8 mouse cellular contexts compared by ENCODE assay signal in genomic region chr2:91196577-91197001, GRCm38 (mm10). TPM values are rescaled to one million over a fixed set of nuclear protein-coding genes. Genes with fewer than 3 reads are reported as not detected.
DNase-seq lines count a peak whose midpoint lies in the region; ATAC-seq lines count a peak whose summit lies in the region.

No protein-coding gene starts in this region.

- peak; percentile 24 to 49 for DNase-seq in adrenal gland, adult (ENCODE audit: inconsistent age in 2 of 2, low spot score in 1 of 2)
- no peak for DNase-seq in adrenal gland, adult 8-10 months
- DNase-seq in left cerebral cortex, adult 18-20 months (ENCODE audit: low spot score in 2 of 2), result peak; percentile 45 to 46
- DNase-seq in left cerebral cortex, adult 11 months (ENCODE audit: low spot score), result no peak
- peak; percentile 73 for DNase-seq in kidney, postnatal 14 days
- no peak for DNase-seq in thymus, postnatal 0 days (ENCODE audit: low spot score)

- peak; percentile 29; the same call in 1 of the 2 replicates for ATAC-seq in megakaryocyte progenitor cell, adult 5-6 weeks (replicated peaks; ENCODE audit: poor library complexity)
- ATAC-seq in activated CD4-positive, CD25-positive, alpha-beta regulatory T cell, adult 4 months, result no peak

RNA-seq across cellular contexts. Expression of gene Nr1h3, which starts 6.0 kb away (rescaled TPM):
- 10 to 100 TPM; 21.1 to 32.1 (median 25.4) TPM for total RNA-seq in adrenal gland, adult 8-10 months (2022)
- total RNA-seq in left cerebral cortex, adult 18-20 months (2021), result 1 to 10 TPM; 3.5 to 3.6 TPM
- total RNA-seq in megakaryocyte progenitor cell, adult 5-6 weeks (2015), result 0.81 and 0.86 TPM in 2 replicates
- total RNA-seq in megakaryocyte progenitor cell, adult 5-6 weeks (2017), result 0.95 TPM in 1 of 2 replicates, not detected in the other
- 1 to 10 TPM; 1.4 to 1.5 TPM for polyA plus RNA-seq in activated CD4-positive, CD25-positive, alpha-beta regulatory T cell, adult 4 months (2017; shearing (Covaris generic))
- 7.2 and 9.6 TPM in 2 replicates for polyA plus RNA-seq in thymus, postnatal 0 days (2015; fragmentation: Nextera tagmentation; extraction: Ambion mirVana)

RNA-seq across cellular contexts. Expression of gene Acp2, which starts 6.1 kb away (rescaled TPM):
- total RNA-seq in adrenal gland, adult 8-10 months (2022), result 10 to 100 TPM; 44.7 to 74.7 (median 57.5) TPM
- total RNA-seq in left cerebral cortex, adult 18-20 months (2021), result 10 to 100 TPM; 49.5 TPM
- total RNA-seq in megakaryocyte progenitor cell, adult 5-6 weeks (2015), result 15.8 and 15.9 TPM in 2 replicates
- 15.2 and 26.2 TPM in 2 replicates for total RNA-seq in megakaryocyte progenitor cell, adult 5-6 weeks (2017)
- polyA plus RNA-seq in activated CD4-positive, CD25-positive, alpha-beta regulatory T cell, adult 4 months (2017; shearing (Covaris generic)), result 10 to 100 TPM; 12.9 to 15.5 TPM
- 15.5 and 15.6 TPM in 2 replicates for polyA plus RNA-seq in thymus, postnatal 0 days (2015; fragmentation: Nextera tagmentation; extraction: Ambion mirVana)

RNA-seq across cellular contexts. Expression of gene Madd, which starts 13.0 kb away (rescaled TPM):
- 10 to 100 TPM; 25.2 to 44.7 (median 32.4) TPM for total RNA-seq in adrenal gland, adult 8-10 months (2022)
- total RNA-seq in left cerebral cortex, adult 18-20 months (2021), result 100 to 1,000 TPM; 222 to 228 TPM
- total RNA-seq in megakaryocyte progenitor cell, adult 5-6 weeks (2015), result 15.8 and 19.9 TPM in 2 replicates
- total RNA-seq in megakaryocyte progenitor cell, adult 5-6 weeks (2017), result 27.3 and 34.4 TPM in 2 replicates
- polyA plus RNA-seq in activated CD4-positive, CD25-positive, alpha-beta regulatory T cell, adult 4 months (2017; shearing (Covaris generic)), result 10 to 100 TPM; 55.5 to 64.8 TPM
- 15.9 and 27.0 TPM in 2 replicates for polyA plus RNA-seq in thymus, postnatal 0 days (2015; fragmentation: Nextera tagmentation; extraction: Ambion mirVana)

RNA-seq across cellular contexts. Expression of gene Ddb2, which starts 40.2 kb away (rescaled TPM):
- total RNA-seq in adrenal gland, adult 8-10 months (2022), result 10 to 100 TPM in 3 of 4 experiments, 1 to 10 TPM in 1; 8.4 to 22.9 (median 17.1) TPM
- 10 to 100 TPM; 10.9 to 13.5 TPM for total RNA-seq in left cerebral cortex, adult 18-20 months (2021)
- total RNA-seq in megakaryocyte progenitor cell, adult 5-6 weeks (2015), result 11.5 and 11.8 TPM in 2 replicates
- 7.7 and 10.6 TPM in 2 replicates for total RNA-seq in megakaryocyte progenitor cell, adult 5-6 weeks (2017)
- 10 to 100 TPM; 52.5 to 55.7 TPM for polyA plus RNA-seq in activated CD4-positive, CD25-positive, alpha-beta regulatory T cell, adult 4 months (2017; shearing (Covaris generic))
- polyA plus RNA-seq in thymus, postnatal 0 days (2015; fragmentation: Nextera tagmentation; extraction: Ambion mirVana), result 33.7 and 35.8 TPM in 2 replicates

RNA-seq across cellular contexts. Expression of gene Pacsin3, which starts 59.2 kb away (rescaled TPM):
- total RNA-seq in adrenal gland, adult 8-10 months (2022), result 100 to 1,000 TPM in 2 of 4 experiments, 10 to 100 TPM in 2; 68.6 to 220 (median 125) TPM
- 10 to 100 TPM; 45.6 to 46.1 TPM for total RNA-seq in left cerebral cortex, adult 18-20 months (2021)
- not detected in 2 replicates for total RNA-seq in megakaryocyte progenitor cell, adult 5-6 weeks (2015)
- total RNA-seq in megakaryocyte progenitor cell, adult 5-6 weeks (2017), result not detected in 2 replicates
- 1 to 10 TPM in 1 of 2 experiments, under 1 TPM in 1; 0.61 to 1.0 TPM for polyA plus RNA-seq in activated CD4-positive, CD25-positive, alpha-beta regulatory T cell, adult 4 months (2017; shearing (Covaris generic))
- polyA plus RNA-seq in thymus, postnatal 0 days (2015; fragmentation: Nextera tagmentation; extraction: Ambion mirVana), result 4.3 and 5.9 TPM in 2 replicates

Comparison
In these comparisons a context has a peak if more than half of its experiments do, and no peak if none do; other contexts are left out.
1. DNase-seq: peak in adrenal gland, adult (2 of 2), left cerebral cortex, adult 18-20 months (2 of 2) and kidney, postnatal 14 days (single experiment); none in adrenal gland, adult 8-10 months (single experiment), left cerebral cortex, adult 11 months (single experiment) and thymus, postnatal 0 days (single experiment).
2. RNA of gene Nr1h3, which starts 6.0 kb away (total RNA-seq): 21.1 to 32.1 TPM in adrenal gland, adult 8-10 months; 3.5 to 3.6 TPM in left cerebral cortex, adult 18-20 months and 0.81 to 0.95 TPM in megakaryocyte progenitor cell, adult 5-6 weeks; every median in the first group is over 4 times any median in the second.
3. RNA of gene Madd, which starts 13.0 kb away (total RNA-seq): 222 to 228 TPM in left cerebral cortex, adult 18-20 months; 25.2 to 44.7 TPM in adrenal gland, adult 8-10 months and 15.8 to 34.4 TPM in megakaryocyte progenitor cell, adult 5-6 weeks; every median in the first group is over 4 times any median in the second.